Mouse (Mus musculus) heart, embryonic 12.5 days (tissue): ENCODE results near the gene Emc1. TPM values are rescaled to one million over a fixed set of nuclear protein-coding genes. Genes with fewer than 3 reads are reported as not detected.

Source experiments
- microRNA-seq: library from miRNA; unstranded; fragments of <30 nt; microRNA quantifications from one replicate; pipeline ENCODE4, GENCODE M21; 2017
- polyA plus RNA-seq: library from polyadenylated mRNA; unstranded; fragments of >200 nt; fragmentation: Nextera tagmentation; extraction: Ambion mirVana; gene quantifications from 2 replicates; pipeline ENCODE4 v1.2.1, GENCODE M21; 2016

The Emc1 gene
- polyA plus RNA-seq, 1 experiment from 2014 or later = 52.6 TPM

Small RNA genes within 50 kb of the gene (microRNA-seq; reads per million reads assigned to microRNA genes)
- gene Gm24245 = 3.5 reads per million, percentile 12 among the genes with 10 or more reads in this experiment
- gene Gm25732 = not detected

Other genes with a start within 250 kb of the Emc1 start
- 682 and 719 TPM in 2 replicates for gene Minos1, start 221.5 kb upstream of the Emc1 start, polyA plus RNA-seq
- 395 and 402 TPM in 2 replicates for gene Capzb, start 159.7 kb upstream of the Emc1 start, polyA plus RNA-seq
- gene Pqlc2, start 41.9 kb upstream of the Emc1 start, polyA plus RNA-seq = 10.6 and 11.3 TPM in 2 replicates
- 51.5 and 54.1 TPM in 2 replicates for gene Akr7a5, start 41.8 kb upstream of the Emc1 start, polyA plus RNA-seq
- 77.1 and 77.9 TPM in 2 replicates for gene Mrto4, start within 50 bp of the Emc1 start, polyA plus RNA-seq
- gene Ubr4, start within 50 bp of the Emc1 start, polyA plus RNA-seq = 64.9 and 65.4 TPM in 2 replicates
- 4.8 and 4.9 TPM in 2 replicates for gene Iffo2, start 178.0 kb downstream of the Emc1 start, polyA plus RNA-seq